Mouse (Mus musculus) liver, embryonic 12.5 days (tissue): ENCODE data around the gene Frmd5. TPM values are rescaled to one million over a fixed set of nuclear protein-coding genes. Genes with fewer than 3 reads are reported as not detected.
"Not testable (repeated sequence)": the region's sequence is repeated elsewhere in the genome, so short reads cannot be mapped to it uniquely, and the experiment has no call there.

ENCODE experiments used
- ATAC-seq: fragments of 200-750 bp; cut with Nextera tagmentation; 2 replicates; pipeline ENCODE4 v1.8.0; 2017; ENCODE audit warnings: moderate number of reproducible peaks, mild to moderate bottlenecking, moderate library complexity
- H3K27ac ChIP-seq: fragments of 300-500 bp; sonication (generic); 2 replicates; pipeline ENCODE4 v1.5.1; 2016; ENCODE audit warnings: mild to moderate bottlenecking
- H3K27me3 ChIP-seq: fragments of 300-500 bp; sonication (generic); replicated peaks from 2 replicates; pipeline ENCODE4 v1.6.1; 2016; ENCODE audit warnings: mild to moderate bottlenecking, moderate library complexity
- H3K36me3 ChIP-seq: fragments of 300-500 bp; sonication (generic); 2 replicates; pipeline ENCODE4 v1.6.1; 2016; ENCODE audit warnings: mild to moderate bottlenecking, moderate library complexity
- H3K4me1 ChIP-seq: fragments of 300-500 bp; sonication (generic); 2 replicates; pipeline ENCODE4 v1.6.1; 2016
- H3K4me2 ChIP-seq: fragments of 300-500 bp; sonication (generic); 2 replicates; pipeline ENCODE4 v1.6.1; 2016; ENCODE audit warnings: mild to moderate bottlenecking, moderate library complexity
- H3K4me3 ChIP-seq: fragments of 300-500 bp; sonication (generic); 2 replicates; pipeline ENCODE4 v1.5.1; 2016; ENCODE audit warnings: mild to moderate bottlenecking, moderate library complexity
- H3K9ac ChIP-seq: fragments of 300-500 bp; sonication (generic); 2 replicates; pipeline ENCODE4 v1.6.1; 2016; ENCODE audit warnings: mild to moderate bottlenecking, moderate library complexity
- H3K9me3 ChIP-seq: fragments of 300-500 bp; sonication (generic); replicated peaks from 2 replicates; pipeline ENCODE4 v1.6.1; 2016; ENCODE audit warnings: mild to moderate bottlenecking, moderate library complexity
- WGBS: fragments of 180-500 bp; shearing (Covaris S2); methylation state at CpG from one replicate; pipeline ENCODE4 v1.1.7; 2016; ENCODE audit not compliant: insufficient replicate concordance; 5-methylcytosine and 5-hydroxymethylcytosine counted together
- polyA plus RNA-seq: library from polyadenylated mRNA; unstranded; fragments of >200 nt; fragmentation: Nextera tagmentation; extraction: Ambion mirVana; gene quantifications from 2 replicates; pipeline ENCODE4 v1.2.1, GENCODE M21; 2016

Gene Frmd5
- polyA plus RNA-seq, 1 experiment from 2014 or later: 0.25 TPM

DNA sequence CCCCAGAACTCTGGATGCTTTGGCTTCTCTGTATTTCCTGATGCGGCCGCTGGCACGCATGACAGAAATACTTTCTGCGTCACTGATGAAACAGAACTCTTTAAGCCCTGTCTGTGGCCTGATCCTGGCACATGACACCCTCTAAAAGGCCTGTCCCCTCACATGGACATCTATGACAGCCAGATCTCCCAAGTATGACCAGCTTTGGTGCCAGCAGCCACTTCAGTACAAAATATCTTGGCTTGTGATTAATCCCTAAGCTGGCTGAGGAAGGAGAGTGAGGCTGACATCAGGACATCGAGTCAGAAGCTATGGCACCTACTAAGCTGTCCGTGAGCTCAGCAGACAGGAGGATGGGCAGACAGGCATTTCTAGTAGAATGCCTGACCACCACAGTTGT, 257.3 kb downstream of the Frmd5 start:
- Histone ChIP-seq H3K4me3 (no peak overlapping the region), H3K9me3 (no peaks in the 10 kb centered on the region), H3K36me3 (peaks cover 31% of the 10 kb centered on the region), H3K4me2 (no peak overlapping the region), H3K27me3 (no peaks in the 10 kb centered on the region), H3K9ac (no peak overlapping the region), H3K4me1 (peaks cover 6% of the 10 kb centered on the region; the same call in 1 of the 2 replicates), H3K27ac (no peak overlapping the region)
- ATAC-seq: no peak
- 87% methylated on average over 6 of the region's 6 CpGs for WGBS

DNA sequence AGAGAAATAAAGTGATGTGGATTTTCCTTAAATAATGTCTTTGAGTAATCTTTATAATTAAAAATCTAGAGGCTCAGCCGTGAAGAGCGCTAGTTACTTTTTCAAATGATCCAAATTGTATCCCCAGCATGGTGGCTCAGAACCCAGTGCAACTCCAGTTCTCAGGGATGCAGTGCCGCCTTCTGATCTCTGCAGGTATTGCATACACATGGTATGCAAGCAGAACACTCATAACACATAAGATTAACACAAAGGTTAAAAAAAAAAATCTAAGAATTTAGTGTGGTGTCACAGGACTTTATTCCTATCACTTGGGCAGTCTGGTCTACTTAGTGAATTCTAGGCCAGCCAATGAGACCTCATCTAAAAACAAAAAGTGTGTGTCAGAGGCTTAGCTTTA, 262.1 kb downstream of the Frmd5 start:
- Histone ChIP-seq H3K4me2 (no peak overlapping the region), H3K4me3 (no peak overlapping the region), H3K9ac (no peak overlapping the region), H3K4me1 (no peaks in the 10 kb centered on the region), H3K9me3 (no peaks in the 10 kb centered on the region), H3K36me3 (peaks cover 71% of the 10 kb centered on the region), H3K27ac (no peak overlapping the region), H3K27me3 (no peaks in the 10 kb centered on the region)
- ATAC-seq: no peak
- 86% methylated on average over 3 of the region's 3 CpGs for WGBS

DNA sequence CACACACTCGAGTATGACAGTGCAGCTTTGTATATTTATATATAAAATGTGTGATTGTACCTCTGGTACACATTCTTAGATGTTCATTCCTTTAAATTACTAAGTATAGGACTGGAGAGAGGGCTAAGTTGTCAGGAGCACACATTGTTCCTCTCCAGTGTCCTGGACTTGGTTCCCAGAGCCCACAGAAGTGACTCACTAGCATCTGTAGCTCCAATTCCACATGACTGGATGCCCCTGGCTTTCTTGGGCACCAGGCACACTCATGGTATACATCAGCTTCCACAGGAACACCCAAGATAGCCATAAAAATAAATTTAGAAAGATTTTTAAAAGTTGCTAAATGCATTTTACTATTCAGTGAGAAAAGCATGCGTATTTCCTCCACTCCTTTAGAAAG, 281.8 kb downstream of the Frmd5 start:
- no peaks in the 10 kb centered on the region for H3K27me3 ChIP-seq
- no peaks in the 10 kb centered on the region for H3K4me1 ChIP-seq
- peaks cover 81% of the 10 kb centered on the region for H3K36me3 ChIP-seq
- no peak overlapping the region for H3K4me3 ChIP-seq
- no peak for ATAC-seq
- H3K9me3 ChIP-seq: no peaks in the 10 kb centered on the region
- H3K27ac ChIP-seq: no peak overlapping the region
- no peak overlapping the region for H3K4me2 ChIP-seq
- H3K9ac ChIP-seq: no peak overlapping the region
- WGBS: 92% methylated on average over 2 of the region's 2 CpGs

DNA sequence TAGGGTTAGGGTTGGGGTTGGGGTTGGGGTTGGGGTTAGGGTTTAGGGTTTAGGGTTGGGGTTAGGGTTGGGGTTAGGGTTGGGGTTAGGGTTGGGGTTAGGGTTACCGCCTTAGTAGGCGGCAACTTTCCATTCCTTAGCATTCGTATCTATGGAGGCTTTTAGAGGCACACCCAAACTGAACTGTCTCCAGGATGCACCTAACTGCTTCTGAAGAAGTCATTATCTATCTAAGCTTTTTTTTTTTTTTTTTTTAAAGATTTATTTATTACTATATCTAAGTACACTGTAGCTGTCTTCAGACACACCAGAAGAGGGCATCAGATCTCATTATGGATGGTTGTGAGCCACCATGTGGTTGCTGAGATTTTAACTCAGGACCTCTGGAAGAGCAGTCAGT, 284.1 kb downstream of the Frmd5 start:
- not testable (repeated sequence) for H3K4me3 ChIP-seq, H3K9me3 ChIP-seq, H3K27me3 ChIP-seq, H3K27ac ChIP-seq, ATAC-seq, H3K4me1 ChIP-seq, H3K4me2 ChIP-seq, H3K9ac ChIP-seq
- 80% methylated on average over 3 of the region's 3 CpGs for WGBS
- peaks cover 86% of the 10 kb centered on the region for H3K36me3 ChIP-seq

DNA sequence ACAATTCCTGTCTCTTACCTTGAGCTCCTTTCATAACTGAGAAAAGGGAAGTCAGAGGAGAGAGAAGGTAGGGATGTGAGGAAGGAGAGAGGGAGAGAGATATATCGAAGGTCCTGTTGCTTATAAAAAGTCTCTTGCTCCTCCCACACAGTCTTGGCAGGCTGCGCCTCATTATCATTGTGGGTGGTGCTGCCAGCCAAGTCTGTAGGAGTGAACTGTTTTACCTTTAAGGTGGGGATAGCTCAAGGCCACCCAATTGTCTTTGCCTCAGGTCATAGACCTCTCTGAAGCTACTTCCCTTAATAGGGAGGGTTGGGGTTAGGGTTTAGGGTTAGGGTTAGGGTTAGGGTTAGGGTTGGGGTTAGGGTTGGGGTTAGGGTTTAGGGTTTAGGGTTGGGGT, 284.9 kb downstream of the Frmd5 start:
- Histone ChIP-seq H3K9me3 (no peaks in the 10 kb centered on the region), H3K9ac (no peak overlapping the region), H3K4me1 (no peaks in the 10 kb centered on the region), H3K4me3 (no peak overlapping the region), H3K36me3 (peaks cover 91% of the 10 kb centered on the region), H3K27ac (no peak overlapping the region), H3K27me3 (no peaks in the 10 kb centered on the region), H3K4me2 (no peak overlapping the region)
- 79% methylated on average over 2 of the region's 2 CpGs for WGBS
- ATAC-seq: no peak

DNA sequence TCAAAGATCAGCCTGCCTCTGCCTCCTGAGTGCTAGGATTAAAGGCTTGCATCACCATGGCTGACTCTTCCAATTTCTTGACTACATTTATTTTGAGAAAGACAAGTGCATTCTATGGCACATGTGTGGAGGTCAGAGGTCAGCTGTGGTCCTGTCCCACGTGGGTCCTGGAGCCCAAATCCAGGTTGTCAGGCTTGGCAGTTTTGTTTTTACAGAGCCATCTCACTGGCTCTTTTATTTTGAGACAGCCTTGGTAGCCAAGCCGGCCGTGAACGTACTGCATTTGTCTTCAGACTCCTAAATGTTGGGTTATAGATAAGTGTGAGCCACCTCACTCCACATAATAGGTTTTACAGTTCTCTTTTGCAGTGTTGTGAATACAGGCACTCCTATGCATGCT, 288.2 kb downstream of the Frmd5 start:
- WGBS: 80% methylated on average over 4 of the region's 4 CpGs
- H3K9me3 ChIP-seq, H3K4me3 ChIP-seq, ATAC-seq, H3K27ac ChIP-seq, H3K27me3 ChIP-seq, H3K9ac ChIP-seq, H3K4me2 ChIP-seq, H3K4me1 ChIP-seq: not testable (repeated sequence)
- peaks cover 91% of the 10 kb centered on the region for H3K36me3 ChIP-seq

DNA sequence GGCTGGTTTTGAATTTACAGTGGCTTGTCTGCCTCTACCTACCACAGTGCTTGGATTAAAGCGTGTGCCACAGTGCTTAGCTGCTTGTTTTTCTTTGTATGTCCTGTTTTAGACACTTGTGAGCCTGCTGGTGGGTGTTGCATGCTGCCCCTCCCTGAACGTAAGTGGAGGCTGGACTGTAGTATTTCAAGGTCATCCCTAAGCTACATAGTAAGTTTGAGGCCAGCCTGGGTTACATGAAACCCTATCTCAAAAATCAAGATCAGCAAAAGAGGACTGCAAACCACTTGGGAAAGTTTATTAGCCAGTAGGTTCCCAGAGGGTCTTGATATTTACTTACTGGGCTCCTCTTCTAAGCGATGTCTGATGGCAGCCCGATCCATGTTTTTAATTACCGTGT, 288.8 kb downstream of the Frmd5 start:
- no peak overlapping the region for H3K9ac ChIP-seq
- WGBS: 85% methylated on average over 5 of the region's 5 CpGs
- H3K9me3 ChIP-seq: no peaks in the 10 kb centered on the region
- no peaks in the 10 kb centered on the region for H3K27me3 ChIP-seq
- H3K4me1 ChIP-seq: peaks cover under 1% of the 10 kb centered on the region; the same call in 1 of the 2 replicates
- H3K4me3 ChIP-seq: no peak overlapping the region
- H3K27ac ChIP-seq: no peak overlapping the region
- H3K36me3 ChIP-seq: peaks cover 89% of the 10 kb centered on the region
- ATAC-seq: no peak
- no peak overlapping the region for H3K4me2 ChIP-seq

DNA sequence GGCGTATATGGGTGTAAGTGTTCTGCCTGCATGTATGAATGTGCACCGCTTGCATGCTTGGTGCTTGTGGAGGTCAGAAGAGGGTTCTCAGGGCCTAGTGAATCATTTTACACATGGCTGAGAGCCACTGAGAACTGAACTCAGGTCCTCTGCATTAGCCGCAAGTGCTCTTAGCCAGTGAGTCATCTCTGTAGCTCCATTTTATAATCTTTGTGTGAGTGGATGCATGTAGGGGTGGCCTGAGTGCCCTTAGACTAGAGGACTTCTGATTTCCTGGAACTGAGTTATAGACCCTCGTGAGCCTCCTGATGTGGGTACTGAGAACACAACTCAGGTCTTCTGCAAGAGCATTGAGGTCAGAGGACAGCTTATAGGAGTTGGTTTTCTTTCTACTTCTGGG, 292.7 kb downstream of the Frmd5 start:
- H3K9ac ChIP-seq: no peak overlapping the region
- H3K9me3 ChIP-seq: no peaks in the 10 kb centered on the region
- H3K27me3 ChIP-seq: no peaks in the 10 kb centered on the region
- H3K36me3 ChIP-seq: peaks cover 97% of the 10 kb centered on the region
- H3K4me3 ChIP-seq: no peak overlapping the region
- no peak overlapping the region for H3K4me2 ChIP-seq
- H3K4me1 ChIP-seq: peaks cover 31% of the 10 kb centered on the region
- 87% methylated on average over 4 of the region's 4 CpGs for WGBS
- no peak for ATAC-seq
- H3K27ac ChIP-seq: no peak overlapping the region

DNA sequence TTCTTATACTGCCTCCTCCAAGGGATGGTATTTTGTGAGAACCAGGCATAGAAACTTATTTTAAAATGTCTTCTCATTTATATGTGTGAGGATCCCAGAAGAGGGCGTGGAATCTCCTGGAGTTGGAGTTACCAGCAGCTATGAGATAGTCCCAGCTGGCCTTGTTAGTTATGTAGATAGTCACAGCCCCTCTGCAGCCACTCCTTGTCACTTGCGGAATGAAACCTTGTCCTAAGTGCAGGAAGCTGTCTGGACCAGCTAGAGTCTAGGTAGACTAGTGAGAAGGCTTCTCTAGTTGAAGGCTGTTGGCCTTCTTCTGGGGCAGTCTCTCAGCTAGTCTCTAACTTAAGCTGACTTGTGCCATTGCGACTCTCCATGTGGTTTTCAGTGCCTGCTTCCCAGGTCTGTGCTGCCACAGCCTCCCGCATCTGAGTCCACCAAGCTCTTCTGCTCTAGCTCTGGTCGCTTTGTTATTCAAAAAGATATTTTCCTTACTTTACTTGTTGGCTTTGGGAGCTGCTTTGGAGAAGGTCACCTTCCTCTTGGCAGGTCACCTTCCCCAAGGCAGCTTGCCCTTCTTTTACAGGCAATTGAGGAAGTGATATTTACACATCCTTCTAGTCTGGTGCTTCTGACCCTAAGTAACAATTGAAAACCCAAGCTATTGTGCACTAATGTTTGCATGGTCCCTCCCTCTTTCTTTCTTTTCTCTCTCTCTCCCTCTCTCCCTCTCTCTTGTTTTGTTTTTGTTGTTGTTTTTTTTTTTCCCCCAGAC, 293.7 kb downstream of the Frmd5 start:
- not testable (repeated sequence) for H3K4me2 ChIP-seq, H3K4me3 ChIP-seq, H3K27ac ChIP-seq, H3K9me3 ChIP-seq, H3K27me3 ChIP-seq, H3K9ac ChIP-seq, ATAC-seq
- WGBS: 91% methylated on average over 5 of the region's 5 CpGs
- H3K4me1 ChIP-seq: peaks cover 41% of the 10 kb centered on the region
- peaks cover 96% of the 10 kb centered on the region for H3K36me3 ChIP-seq

DNA sequence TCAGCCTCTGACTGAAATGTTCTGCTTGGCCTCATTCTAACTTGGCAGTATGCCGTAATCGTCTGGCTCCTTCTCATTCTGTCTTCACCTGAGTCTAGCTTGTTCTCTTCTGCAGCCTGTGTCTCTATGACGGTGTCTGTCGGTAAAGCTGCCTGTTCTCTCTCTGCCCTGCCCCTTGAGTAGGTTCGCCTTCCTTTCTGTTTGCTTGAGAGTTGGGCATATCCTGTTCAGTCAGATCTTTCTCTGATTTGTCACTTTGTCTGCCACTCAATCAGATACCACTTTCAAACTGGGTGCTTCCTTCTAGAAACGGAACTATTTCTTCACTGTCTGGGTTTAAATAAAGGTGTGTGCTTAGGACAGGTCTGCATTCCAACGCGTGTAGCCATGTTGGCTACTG, 295.5 kb downstream of the Frmd5 start:
- no peak overlapping the region for H3K4me3 ChIP-seq
- H3K36me3 ChIP-seq: peaks cover 83% of the 10 kb centered on the region
- H3K4me2 ChIP-seq: no peak overlapping the region
- H3K9me3 ChIP-seq: no peaks in the 10 kb centered on the region
- H3K27me3 ChIP-seq: no peaks in the 10 kb centered on the region
- H3K9ac ChIP-seq: no peak overlapping the region
- no peak for ATAC-seq
- no peak overlapping the region for H3K27ac ChIP-seq
- peaks cover 50% of the 10 kb centered on the region for H3K4me1 ChIP-seq
- 81% methylated on average over 8 of the region's 8 CpGs for WGBS

DNA sequence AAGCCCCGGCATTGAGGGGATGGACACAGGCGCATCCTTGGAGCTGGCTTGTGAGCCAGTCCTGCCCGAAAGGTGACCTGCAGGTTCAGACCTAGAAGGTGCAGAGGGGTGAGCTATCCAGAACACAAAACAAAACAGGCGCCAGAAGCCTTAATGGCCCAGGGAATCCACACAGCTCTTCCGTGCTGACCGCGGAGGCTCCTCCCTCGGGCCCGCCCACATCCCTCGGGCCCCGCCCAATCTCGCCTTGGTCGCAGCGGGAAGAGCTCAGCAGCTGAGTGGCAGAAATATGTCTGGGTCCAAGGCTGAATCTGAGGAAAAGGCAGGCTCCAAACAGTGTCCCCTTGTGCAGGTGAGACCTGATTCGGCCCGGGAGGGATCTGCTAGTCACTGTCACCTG, 297.3 kb downstream of the Frmd5 start:
- WGBS: 18% methylated on average over 16 of the region's 16 CpGs
- Histone ChIP-seq H3K4me3 (peak overlapping the region; percentile 51), H3K4me2 (peak overlapping the region; percentile 71), H3K27ac (no peak overlapping the region), H3K36me3 (peaks cover 69% of the 10 kb centered on the region), H3K9ac (peak overlapping the region; percentile 53), H3K27me3 (no peaks in the 10 kb centered on the region), H3K9me3 (no peaks in the 10 kb centered on the region), H3K4me1 (peaks cover 57% of the 10 kb centered on the region)
- ATAC-seq: peak; percentile 71

DNA sequence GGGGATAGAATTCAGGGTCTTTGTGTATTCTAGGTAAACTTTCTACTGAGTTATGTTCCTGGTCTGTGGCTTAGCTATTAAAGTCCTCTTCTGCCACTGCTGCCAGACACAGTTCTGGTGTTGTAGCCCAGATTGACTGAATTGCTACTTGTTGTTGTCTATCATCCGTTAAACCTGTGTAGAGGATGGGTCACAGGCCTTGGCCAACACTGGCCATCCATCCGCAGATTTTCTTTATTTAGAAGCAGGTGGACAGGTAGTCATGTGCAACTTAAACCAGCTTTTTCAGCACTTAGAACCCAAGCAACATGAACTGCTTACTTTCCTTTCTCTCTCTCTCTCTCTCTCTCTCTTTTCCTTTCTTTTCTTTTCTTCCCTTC, 298.9 kb downstream of the Frmd5 start:
- 69% methylated on average over 2 of the region's 2 CpGs for WGBS
- peak overlapping the region; percentile 82 for H3K9ac ChIP-seq
- peak overlapping the region; percentile 72 for H3K4me2 ChIP-seq
- peak overlapping the region; percentile 71 for H3K4me3 ChIP-seq
- H3K27me3 ChIP-seq: no peaks in the 10 kb centered on the region
- H3K27ac ChIP-seq: no peak overlapping the region
- peaks cover 56% of the 10 kb centered on the region for H3K4me1 ChIP-seq
- ATAC-seq: no peak
- peaks cover 67% of the 10 kb centered on the region for H3K36me3 ChIP-seq
- no peaks in the 10 kb centered on the region for H3K9me3 ChIP-seq
